Mouse (Mus musculus) megakaryocyte, embryonic 14.5 days (primary cell): Measurements from ENCODE around the gene Zmynd12. TPM values are rescaled to one million over a fixed set of nuclear protein-coding genes. Genes with fewer than 3 reads are reported as not detected.

Source experiments
- H3K27me3 ChIP-seq: replicated peaks from 2 replicates; pipeline ENCODE3; 2012; ENCODE audit warnings: inconsistent platforms
- H3K36me3 ChIP-seq: replicated peaks from 2 replicates; pipeline ENCODE3; 2012; ENCODE audit warnings: low read length, inconsistent platforms, mixed read lengths
- H3K4me1 ChIP-seq: 2 replicates; pipeline ENCODE4 v1.6.1; 2012; ENCODE audit warnings: inconsistent platforms
- H3K4me3 ChIP-seq: replicated peaks from 2 replicates; pipeline ENCODE3; 2012; ENCODE audit warnings: moderate library complexity, mild to moderate bottlenecking, inconsistent platforms
- H3K9me3 ChIP-seq: 2 replicates; pipeline ENCODE4 v1.6.1; 2012; ENCODE audit warnings: inconsistent platforms
- FLI1 ChIP-seq: IDR thresholded peaks from 2 replicates; pipeline ENCODE4 v1.6.1; 2012; ENCODE audit warnings: low read length, inconsistent platforms, mixed read lengths
- GATA1 ChIP-seq: IDR thresholded peaks from 3 replicates; pipeline ENCODE4 v1.6.1; 2012; ENCODE audit warnings: mixed read lengths, low read length, inconsistent platforms, borderline replicate concordance
- polyA plus RNA-seq: library from polyadenylated mRNA; stranded (reverse); fragments of >175 nt; gene quantifications from 2 replicates; pipeline ENCODE4 v1.2.3, GENCODE M21; 2012; ENCODE audit warnings: low replicate concordance; ENCODE audit not compliant: insufficient read depth

Zmynd12 gene
- polyA plus RNA-seq, 1 experiment = not detected

- peaks cover 15% of the 10 kb centered on the region for H3K9me3 ChIP-seq
- peak overlapping the region; percentile 91 for H3K4me3 ChIP-seq
- H3K4me1 ChIP-seq = peaks cover 12% of the 10 kb centered on the region
- H3K27me3 ChIP-seq = peaks cover 86% of the 10 kb centered on the region
- no peaks in the 10 kb centered on the region for H3K36me3 ChIP-seq
- TF ChIP-seq GATA1 (no peak), FLI1 (no peak)
Measured at GRCm38 (mm10) chr4:119492933-119493327, 70.3 kb downstream of the Zmynd12 start.

DNA sequence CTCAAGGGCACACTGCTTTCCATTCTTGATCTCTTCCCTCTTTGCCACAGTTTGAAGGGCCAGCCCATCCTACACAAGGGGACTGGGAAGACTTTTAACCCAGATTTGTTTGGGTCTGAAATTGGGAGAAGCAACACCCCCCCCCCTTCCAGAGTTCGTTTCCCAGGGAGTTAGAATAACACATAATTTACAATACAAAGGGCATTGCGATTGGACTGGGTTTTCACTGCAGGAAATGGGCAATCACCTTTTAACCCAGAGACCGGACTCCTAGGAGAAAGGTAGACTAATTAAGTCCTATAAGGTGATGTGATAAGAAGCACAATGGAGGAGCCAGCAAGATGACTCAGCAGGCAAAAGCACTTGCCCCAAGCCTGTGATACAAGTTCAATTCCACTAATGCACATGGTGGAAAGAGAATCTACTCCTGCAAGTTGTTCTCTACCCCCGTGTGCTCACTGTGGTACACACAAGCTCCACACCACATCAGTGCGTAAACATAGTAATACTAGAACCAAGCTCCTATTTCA is 75.8 kb downstream of the Zmynd12 start:
- H3K4me1 ChIP-seq = no peaks in the 10 kb centered on the region
- no peak overlapping the region for H3K4me3 ChIP-seq
- no peaks in the 10 kb centered on the region for H3K36me3 ChIP-seq
- TF ChIP-seq GATA1 = no peak
- TF ChIP-seq FLI1 = no peak
- H3K9me3 ChIP-seq = no peaks in the 10 kb centered on the region
- peaks cover 75% of the 10 kb centered on the region for H3K27me3 ChIP-seq

DNA sequence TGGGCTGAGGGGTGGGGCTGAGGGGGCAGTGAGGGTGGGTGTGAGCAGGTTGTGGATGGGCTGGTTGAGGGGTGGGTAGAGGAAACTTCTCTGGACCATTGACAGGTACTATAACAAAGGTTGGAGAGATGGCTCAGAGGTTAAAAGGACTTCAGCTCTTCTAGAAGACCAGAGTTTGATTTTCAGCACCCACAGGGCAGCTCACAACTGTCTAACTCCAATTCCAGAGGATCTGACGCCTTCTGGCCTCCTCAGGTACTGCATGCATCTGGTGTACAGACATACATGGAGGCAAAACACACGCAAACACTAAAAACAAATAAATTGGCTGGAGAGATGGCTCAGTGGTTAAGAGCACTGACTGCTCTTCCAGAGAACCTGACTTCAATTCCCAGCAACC is 89.0 kb downstream of the Zmynd12 start:
- H3K36me3 ChIP-seq = no peaks in the 10 kb centered on the region
- peaks cover 6% of the 10 kb centered on the region; the same call in 1 of the 2 replicates for H3K4me1 ChIP-seq
- peaks cover 30% of the 10 kb centered on the region for H3K27me3 ChIP-seq
- TF ChIP-seq FLI1 = no peak
- no peak for TF ChIP-seq GATA1
- no peak overlapping the region for H3K4me3 ChIP-seq
- peaks cover 5% of the 10 kb centered on the region for H3K9me3 ChIP-seq

DNA sequence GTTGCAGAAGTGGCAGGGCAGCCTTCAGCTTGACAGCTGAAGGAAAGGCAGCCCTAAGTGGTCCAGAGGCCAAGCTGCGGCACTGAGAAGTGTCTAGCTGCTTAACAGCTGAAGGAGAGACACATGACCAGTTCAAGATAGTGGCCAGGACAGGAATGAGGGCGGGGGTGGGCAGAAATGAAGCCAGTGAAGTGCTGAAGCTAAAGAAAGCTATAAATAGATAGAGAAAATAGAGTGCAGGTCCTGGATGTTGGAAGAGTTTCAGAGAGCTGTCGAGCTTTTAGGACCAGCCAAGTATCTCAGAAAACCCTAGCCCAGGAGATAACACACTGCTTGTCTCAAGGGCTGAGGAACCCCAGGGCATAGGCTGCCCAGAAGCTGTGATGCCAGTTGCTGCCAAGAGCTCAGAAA is 90.1 kb downstream of the Zmynd12 start:
- no peak for TF ChIP-seq GATA1
- TF ChIP-seq FLI1 = no peak
- no peaks in the 10 kb centered on the region for H3K9me3 ChIP-seq
- H3K4me1 ChIP-seq = peaks cover 6% of the 10 kb centered on the region; the same call in 1 of the 2 replicates
- no peak overlapping the region for H3K4me3 ChIP-seq
- peaks cover 31% of the 10 kb centered on the region for H3K27me3 ChIP-seq
- no peaks in the 10 kb centered on the region for H3K36me3 ChIP-seq

Other genes with a start within 250 kb of the Zmynd12 start
- gene Zfp691, start 248.6 kb upstream of the Zmynd12 start, polyA plus RNA-seq = 9.7 and 15.6 TPM in 2 replicates
- gene Ermap, start 232.8 kb upstream of the Zmynd12 start, polyA plus RNA-seq = 0.10 TPM in 1 of 2 replicates, not detected in the other
- gene Svbp, start 227.5 kb upstream of the Zmynd12 start, polyA plus RNA-seq = 3.9 and 54.3 TPM in 2 replicates
- gene Tmem269, start 204.6 kb upstream of the Zmynd12 start, polyA plus RNA-seq = not detected in 2 replicates
- 14.7 and 17.1 TPM in 2 replicates for gene AU022252, start 190.1 kb upstream of the Zmynd12 start, polyA plus RNA-seq
- 39.1 and 45.5 TPM in 2 replicates for gene P3h1, start 189.9 kb upstream of the Zmynd12 start, polyA plus RNA-seq
- gene Cldn19, start 167.4 kb upstream of the Zmynd12 start, polyA plus RNA-seq = not detected in 2 replicates
- gene Ybx1, start 128.2 kb upstream of the Zmynd12 start, polyA plus RNA-seq = 965 and 1,779 TPM in 2 replicates
- 1.7 TPM in 1 of 2 replicates, not detected in the other for gene Ppih, start 102.3 kb upstream of the Zmynd12 start, polyA plus RNA-seq
- 0.03 TPM in 1 of 2 replicates, not detected in the other for gene Ccdc30, start 7.3 kb upstream of the Zmynd12 start, polyA plus RNA-seq
- 7.7 and 11.4 TPM in 2 replicates for gene Ppcs, start 394 bp upstream of the Zmynd12 start, polyA plus RNA-seq
- not detected in 2 replicates for gene Rimkla, start 69.8 kb downstream of the Zmynd12 start, polyA plus RNA-seq
- 2.4 and 4.1 TPM in 2 replicates for gene Foxj3, start 114.2 kb downstream of the Zmynd12 start, polyA plus RNA-seq
- gene Frg2f1, start 116.7 kb downstream of the Zmynd12 start, polyA plus RNA-seq = 10.6 and 11.1 TPM in 2 replicates
- gene Guca2a, start 214.9 kb downstream of the Zmynd12 start, polyA plus RNA-seq = not detected in 2 replicates
- not detected in 2 replicates for gene Guca2b, start 236.1 kb downstream of the Zmynd12 start, polyA plus RNA-seq